Mouse (Mus musculus): ENCODE measurements around the gene Chn2.

The Chn2 gene

GRCm38 (mm10) chr6:54042142-54042541, 2.8 kb downstream of the Chn2 start:
- DNase-seq (ENCODE audit: low spot score): no peak

GRCm38 (mm10) chr6:54043536-54043935, 4.2 kb downstream of the Chn2 start:
- no peak for DNase-seq (ENCODE audit: low spot score)

DNA sequence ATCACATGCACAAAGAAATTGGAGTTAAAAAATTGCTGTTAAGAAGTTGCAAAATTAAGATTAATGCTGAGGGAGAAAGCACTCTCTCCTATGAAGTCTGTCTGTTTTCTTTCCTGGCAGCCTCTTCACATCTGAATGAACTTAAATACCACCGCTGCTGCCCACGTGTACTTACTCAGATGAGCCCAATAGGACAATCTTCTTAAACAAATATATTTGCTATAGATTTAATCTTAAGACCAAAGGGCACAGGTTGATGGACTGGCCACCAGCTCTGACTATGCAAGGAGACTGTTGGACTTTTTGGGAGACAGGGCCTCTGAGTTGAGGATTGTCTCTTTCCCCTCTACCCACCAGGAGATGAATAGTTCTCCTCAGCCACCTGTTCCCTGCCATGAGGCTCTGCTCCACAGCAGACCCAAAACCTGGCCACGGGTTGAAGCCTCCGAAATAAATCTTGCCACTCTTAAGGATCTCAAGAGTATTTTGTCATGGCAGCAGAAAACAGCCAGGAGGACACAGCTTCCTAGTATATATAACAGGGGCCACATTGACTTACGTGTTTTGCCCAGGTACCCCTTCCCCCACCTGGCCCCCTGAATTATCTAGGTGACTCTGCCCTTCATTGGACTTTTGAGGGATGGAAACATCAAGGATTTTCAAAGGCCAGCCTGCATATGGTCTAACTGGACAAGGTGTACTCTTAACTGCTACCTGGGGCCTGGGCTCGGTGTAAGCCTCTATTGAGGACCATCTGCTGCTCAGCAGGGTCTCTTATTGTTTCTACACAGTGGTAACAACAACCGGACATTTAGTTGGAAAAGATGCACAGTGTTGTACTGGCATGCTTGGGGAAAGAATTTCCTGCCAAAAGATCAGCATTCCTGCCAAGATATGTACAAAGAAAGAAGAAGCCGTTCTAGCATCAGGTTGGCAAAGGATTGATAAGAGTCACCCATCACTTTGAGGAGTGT, 6.7 kb downstream of the Chn2 start:
- DNase-seq (ENCODE audit: low spot score): no peak

GRCm38 (mm10) chr6:54046884-54047747, 7.8 kb downstream of the Chn2 start:
- no peak for DNase-seq (ENCODE audit: low spot score)

GRCm38 (mm10) chr6:54048768-54049167, 9.4 kb downstream of the Chn2 start:
- DNase-seq (ENCODE audit: low spot score): no peak

DNA sequence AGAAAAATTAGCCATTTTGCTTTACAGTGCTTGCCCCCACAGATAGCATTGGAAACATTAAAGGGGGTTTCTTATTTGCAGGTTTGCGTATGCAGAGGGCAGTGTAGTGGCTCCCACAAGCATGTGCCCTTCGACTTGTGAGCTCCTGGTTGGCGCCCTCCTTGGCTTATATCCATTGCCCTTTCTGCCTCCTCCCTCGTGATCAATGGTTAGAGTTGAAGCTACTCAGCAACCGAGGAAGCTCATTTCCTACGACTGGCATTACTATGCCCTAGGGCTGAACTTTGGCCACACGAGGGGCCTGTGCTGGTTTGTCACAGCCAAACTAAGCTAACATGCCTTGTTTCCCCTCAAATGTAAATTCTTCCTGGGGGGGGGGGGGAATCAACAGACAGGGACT, 11.8 kb downstream of the Chn2 start:
- no peak for DNase-seq (ENCODE audit: low spot score)

- DNase-seq (ENCODE audit: low spot score): no peak
These were observed 12.8 kb downstream of the Chn2 start for GRCm38 (mm10) chr6:54052124-54052523.

DNA sequence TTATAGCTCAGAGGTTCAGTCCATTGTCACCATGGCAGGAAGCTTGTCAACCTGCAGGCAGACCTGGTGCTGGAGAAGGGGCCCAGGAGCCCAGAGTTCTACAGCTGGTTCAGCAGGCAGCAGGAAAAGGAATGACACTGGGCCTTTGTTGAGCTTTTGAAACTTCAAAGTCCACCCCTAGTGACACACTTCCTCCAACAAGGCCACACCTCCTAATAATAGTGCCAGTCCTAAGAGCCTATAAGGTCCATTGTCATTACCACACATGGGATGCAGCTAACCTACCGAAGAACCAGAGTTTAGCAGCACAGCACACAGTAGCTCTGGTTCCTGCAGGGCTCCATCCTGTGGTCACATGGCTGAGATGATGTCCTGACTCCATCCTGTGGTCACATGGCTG, 13.3 kb downstream of the Chn2 start:
- no peak for DNase-seq (ENCODE audit: low spot score)

DNA sequence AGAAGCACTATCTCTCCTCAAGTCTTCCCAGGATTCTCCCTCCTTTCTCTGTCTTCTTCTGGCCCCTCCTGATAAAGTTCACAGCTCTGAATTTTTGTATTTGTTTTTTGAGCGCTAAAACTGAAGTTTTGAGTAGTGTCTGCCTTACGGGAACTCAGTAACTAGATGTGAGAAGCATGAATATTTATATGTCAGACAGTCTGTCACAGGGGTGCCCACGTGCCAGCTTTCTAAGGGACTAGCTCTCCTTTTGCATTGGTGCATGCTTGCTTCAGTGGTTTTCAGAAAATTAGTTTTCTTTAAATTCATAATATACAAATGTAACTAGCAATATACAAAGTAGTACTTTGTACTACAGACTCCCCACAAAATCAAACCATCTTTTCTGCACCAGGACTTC, 14.0 kb downstream of the Chn2 start:
- DNase-seq (ENCODE audit: low spot score): no peak

GRCm38 (mm10) chr6:54055387-54055786, 16.0 kb downstream of the Chn2 start:
- DNase-seq (ENCODE audit: low spot score): no peak

- no peak for DNase-seq (ENCODE audit: low spot score)
These were observed 17.5 kb downstream of the Chn2 start for GRCm38 (mm10) chr6:54056548-54057532.

DNA sequence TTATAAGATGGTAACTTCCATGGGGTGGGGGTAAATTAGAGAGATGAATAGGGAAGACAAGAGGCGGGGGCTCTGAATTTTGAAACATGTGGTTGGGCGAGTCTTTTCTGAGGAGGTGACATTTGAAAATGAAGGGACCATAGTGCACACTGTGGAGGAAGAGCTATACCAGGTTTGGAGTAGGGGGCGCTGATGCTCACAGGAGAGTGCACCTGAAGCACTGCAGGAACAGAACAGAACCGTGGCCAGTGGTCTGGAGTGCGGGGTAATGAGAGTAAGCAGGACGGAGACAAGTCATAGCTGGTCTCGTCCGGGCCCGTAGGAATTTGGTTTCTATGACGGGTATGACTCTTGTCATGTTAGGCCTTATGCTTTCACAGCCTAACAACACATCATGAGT, 18.3 kb downstream of the Chn2 start:
- DNase-seq (ENCODE audit: low spot score): no peak

DNA sequence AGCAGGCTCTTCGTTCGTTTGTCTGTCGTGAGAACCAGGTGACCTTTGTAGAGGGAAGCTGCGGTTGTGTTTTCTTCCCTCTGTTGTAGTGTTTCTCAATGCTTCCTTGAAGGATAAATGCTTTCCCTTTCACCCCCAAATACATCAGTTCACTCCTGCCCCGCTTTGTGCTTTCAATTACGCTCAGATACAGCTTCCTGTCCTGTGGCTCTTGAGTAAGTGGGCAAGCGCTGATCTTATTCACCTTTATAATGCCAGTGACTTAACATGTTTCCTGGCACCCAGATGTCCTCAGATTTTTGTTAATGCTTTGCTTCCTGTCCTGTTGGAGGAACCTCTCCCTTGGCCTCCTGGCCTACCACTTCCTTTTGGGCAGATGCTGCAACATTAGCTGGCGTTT, 19.5 kb downstream of the Chn2 start:
- no peak for DNase-seq (ENCODE audit: low spot score)

GRCm38 (mm10) chr6:54060258-54060657, 20.9 kb downstream of the Chn2 start:
- no peak for DNase-seq (ENCODE audit: low spot score)

- DNase-seq (ENCODE audit: low spot score): no peak
These were observed 22.0 kb downstream of the Chn2 start for GRCm38 (mm10) chr6:54061375-54061774.

GRCm38 (mm10) chr6:54063878-54064277, 24.5 kb downstream of the Chn2 start:
- no peak for DNase-seq (ENCODE audit: low spot score)

DNA sequence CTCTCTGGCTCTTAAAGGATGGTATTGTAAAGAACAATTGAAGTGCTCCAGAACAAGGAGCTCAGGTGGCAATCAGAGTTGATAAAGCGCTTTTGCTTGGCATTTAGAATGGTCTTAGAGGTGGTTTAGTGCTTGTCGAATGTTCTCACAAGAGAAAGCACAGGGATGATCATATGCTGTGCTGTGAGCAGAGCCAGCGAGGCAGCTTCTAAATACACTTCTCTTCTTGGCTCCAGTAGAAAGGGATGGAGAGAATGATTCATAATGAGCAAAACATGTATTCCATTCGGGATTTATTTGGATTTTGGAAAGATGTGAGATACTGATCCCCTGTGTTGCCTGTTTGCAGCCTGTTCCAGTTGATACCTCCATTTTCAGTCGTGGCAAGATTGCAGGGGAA, 28.0 kb downstream of the Chn2 start:
- DNase-seq (ENCODE audit: low spot score): no peak

- DNase-seq (ENCODE audit: low spot score): no peak
These were observed 29.5 kb downstream of the Chn2 start for GRCm38 (mm10) chr6:54068882-54069281.

DNA sequence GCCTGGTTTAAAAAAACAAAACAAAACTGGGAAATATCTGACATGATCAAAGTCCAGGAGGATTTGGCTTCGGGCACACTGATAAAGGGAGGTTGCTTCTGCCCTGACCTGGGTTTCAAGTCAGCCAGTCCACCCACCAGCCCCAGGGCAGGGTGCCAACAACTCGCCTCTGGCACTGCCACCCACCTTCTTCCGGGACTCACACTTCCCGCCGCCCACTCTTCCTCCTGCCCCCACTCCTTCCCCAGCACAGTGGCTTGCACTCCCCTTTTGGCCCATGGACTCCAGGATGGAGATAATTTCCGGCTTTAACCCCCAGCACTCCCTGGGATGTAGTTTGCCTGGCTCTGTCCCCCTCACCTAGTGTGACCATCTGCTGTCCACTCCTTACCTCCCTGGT, 31.4 kb downstream of the Chn2 start:
- DNase-seq (ENCODE audit: low spot score): no peak

GRCm38 (mm10) chr6:54071478-54071877, 32.1 kb downstream of the Chn2 start:
- DNase-seq (ENCODE audit: low spot score): no peak

GRCm38 (mm10) chr6:54074454-54074853, 35.1 kb downstream of the Chn2 start:
- no peak for DNase-seq (ENCODE audit: low spot score)

DNA sequence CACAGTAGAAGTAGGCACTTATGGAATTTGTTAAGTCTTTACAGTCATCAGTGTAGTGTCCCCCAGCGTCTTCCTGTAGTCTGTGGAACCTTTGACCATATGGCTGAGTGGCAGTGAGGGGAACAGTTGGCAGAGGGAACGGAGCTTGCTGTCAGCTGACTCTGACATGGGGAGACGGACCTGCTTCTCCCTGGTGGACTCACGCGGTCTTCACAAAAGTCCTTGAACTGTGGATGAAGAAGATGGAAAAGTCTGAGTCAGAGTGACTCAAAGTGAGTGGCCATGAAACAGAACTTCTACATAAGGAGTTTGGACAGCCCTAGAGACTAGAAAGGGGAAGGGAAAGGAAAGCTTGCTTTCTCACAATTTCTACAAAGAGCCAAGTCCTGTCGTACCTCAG, 36.1 kb downstream of the Chn2 start:
- no peak for DNase-seq (ENCODE audit: low spot score)
